35 mouse cellular contexts compared by ENCODE assay signal in the genomic region with DNA sequence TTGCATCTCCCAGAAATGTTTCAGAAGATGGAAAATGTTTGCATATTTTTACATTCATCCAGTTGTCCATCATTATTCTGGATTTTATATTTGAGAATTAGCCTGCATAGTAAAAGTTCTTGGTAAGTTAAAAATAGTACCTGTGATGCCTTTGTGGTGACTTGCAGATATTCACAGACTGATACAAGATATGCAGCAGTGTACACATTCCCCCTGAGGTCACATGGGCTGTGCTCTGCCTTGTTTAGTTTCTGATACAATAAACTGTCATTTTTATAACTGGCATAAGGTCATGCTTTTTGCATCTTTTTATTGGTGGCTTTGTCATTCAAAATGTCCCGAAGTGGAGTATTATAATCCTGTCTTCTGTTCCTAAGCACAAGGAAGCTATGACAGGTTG.
"Had no signal": no experiment of that assay in that cellular context is flagged by ENCODE, and none has a peak within 500 bp of the region (broad histone marks: within the 10 kb centered on the region; RNA-seq: fewer than 3 reads in every experiment).

No protein-coding gene starts in this region.

- H3K27me3 ChIP-seq: heart, embryonic 12.5 days; heart, embryonic 13.5 days; heart, embryonic 15.5 days; hindbrain, embryonic 12.5 days; hindbrain, embryonic 13.5 days; hindbrain, embryonic 15.5 days; intestine, embryonic 15.5 days; kidney, embryonic 15.5 days had no signal

- H3K9me3 ChIP-seq: heart, embryonic 10.5 days; heart, embryonic 12.5 days; heart, embryonic 13.5 days; heart, embryonic 15.5 days; hindbrain, embryonic 10.5 days; hindbrain, embryonic 13.5 days; hindbrain, embryonic 15.5 days; intestine, embryonic 15.5 days; kidney, embryonic 15.5 days had no signal

- H3K27ac ChIP-seq: heart, embryonic 10.5 days; heart, embryonic 13.5 days; heart, embryonic 15.5 days; hindbrain, embryonic 10.5 days; hindbrain, embryonic 12.5 days; hindbrain, embryonic 13.5 days; hindbrain, embryonic 14.5 days; hindbrain, embryonic 15.5 days; hindbrain, postnatal 0 days; intestine, embryonic 15.5 days; kidney, embryonic 15.5 days; kidney, postnatal 0 days; layer of hippocampus, adult 2 months had no signal

- H3K4me1 ChIP-seq: heart, embryonic 10.5 days; heart, embryonic 15.5 days; hindbrain, embryonic 10.5 days; hindbrain, embryonic 12.5 days; hindbrain, embryonic 13.5 days; hindbrain, embryonic 15.5 days; intestine, embryonic 15.5 days; kidney, embryonic 15.5 days had no signal

- H3K9ac ChIP-seq: heart, embryonic 12.5 days; heart, embryonic 13.5 days; heart, embryonic 15.5 days; hindbrain, embryonic 12.5 days; hindbrain, embryonic 13.5 days; hindbrain, embryonic 14.5 days; hindbrain, embryonic 15.5 days; intestine, embryonic 15.5 days; kidney, embryonic 15.5 days had no signal

- DNase-seq: heart, postnatal 10 days; heart, postnatal 14 days; heart, postnatal 36 days; heart, postnatal 4 days; kidney, adult 11 months; kidney, adult 18-20 months; kidney, adult 2 months; kidney, adult 8-10 months; kidney, adult 9 months; kidney, postnatal 10 days; kidney, postnatal 14 days; kidney, postnatal 25 days; kidney, postnatal 36 days; kidney, postnatal 4 days; layer of hippocampus, adult 9-11 months; layer of hippocampus, postnatal 36 days had no signal

- H3K36me3 ChIP-seq: heart, embryonic 10.5 days; heart, embryonic 12.5 days; heart, embryonic 13.5 days; heart, embryonic 15.5 days; hindbrain, embryonic 10.5 days; hindbrain, embryonic 12.5 days; hindbrain, embryonic 13.5 days; hindbrain, embryonic 15.5 days; intestine, embryonic 15.5 days; kidney, embryonic 15.5 days had no signal

- H3K4me2 ChIP-seq: heart, embryonic 11.5 days; heart, embryonic 12.5 days; heart, embryonic 13.5 days; heart, embryonic 15.5 days; hindbrain, embryonic 12.5 days; hindbrain, embryonic 13.5 days; hindbrain, embryonic 14.5 days; hindbrain, embryonic 15.5 days; intestine, embryonic 15.5 days; kidney, embryonic 15.5 days had no signal

- H3K4me3 ChIP-seq: heart, embryonic 10.5 days; heart, embryonic 12.5 days; heart, embryonic 13.5 days; heart, embryonic 15.5 days; hindbrain, embryonic 10.5 days; hindbrain, embryonic 12.5 days; hindbrain, embryonic 13.5 days; hindbrain, embryonic 15.5 days; intestine, embryonic 15.5 days; kidney, embryonic 15.5 days; layer of hippocampus, adult 2 months had no signal

- ATAC-seq: hindbrain, embryonic 16.5 days; hindbrain, postnatal 0 days; inflammation-experienced regulatory T-cells, adult 6 months; intestine, embryonic 15.5 days; intestine, embryonic 16.5 days; intestine, postnatal 0 days had no signal
